Mouse (Mus musculus) frontal cortex, adult (tissue): Measurements from ENCODE around the gene Adora2a.
"Not testable (repeated sequence)": the region's sequence is repeated elsewhere in the genome, so short reads cannot be mapped to it uniquely, and the experiment has no call there.

Experiments used
- ATAC-seq: cut with Nextera tagmentation; 2 replicates; pipeline ENCODE4 v1.9.2; 2017; ENCODE audit warnings: mild to moderate bottlenecking, moderate library complexity, mixed read lengths; ENCODE audit not compliant: low TSS enrichment

The Adora2a gene

GRCm38 (mm10) chr10:75345265-75345664, 28.6 kb downstream of the Adora2a start:
- no peak for ATAC-seq

GRCm38 (mm10) chr10:75350564-75350963, 33.9 kb downstream of the Adora2a start:
- ATAC-seq, result no peak

GRCm38 (mm10) chr10:75352541-75352940, 35.9 kb downstream of the Adora2a start:
- ATAC-seq, result no peak

- not testable (repeated sequence) for ATAC-seq
These were observed 37.2 kb downstream of the Adora2a start for GRCm38 (mm10) chr10:75353838-75354241.

- no peak for ATAC-seq
These were observed 38.7 kb downstream of the Adora2a start for GRCm38 (mm10) chr10:75355341-75355740.

- peak; percentile 64; the same call in 1 of the 2 replicates for ATAC-seq
These were observed 47.6 kb downstream of the Adora2a start for GRCm38 (mm10) chr10:75364214-75364690.

GRCm38 (mm10) chr10:75364796-75365195, 48.1 kb downstream of the Adora2a start:
- no peak for ATAC-seq

GRCm38 (mm10) chr10:75365231-75365633, 48.6 kb downstream of the Adora2a start:
- ATAC-seq, result no peak

GRCm38 (mm10) chr10:75373655-75374351, 57.1 kb downstream of the Adora2a start:
- peak; percentile 93 for ATAC-seq

GRCm38 (mm10) chr10:75378688-75379087, 62.0 kb downstream of the Adora2a start:
- ATAC-seq, result no peak
